Mouse (Mus musculus) spleen, embryonic (tissue): ENCODE measurements around the gene Tbkbp1.

Experiments
- CTCF ChIA-PET: fragments of 350-600 bp; sonication (Branson Sonifier 250); formaldehyde crosslinking; loops from one replicate; lab custom pipeline; 2022; lab: Charles Lee

Gene Tbkbp1

DNA sequence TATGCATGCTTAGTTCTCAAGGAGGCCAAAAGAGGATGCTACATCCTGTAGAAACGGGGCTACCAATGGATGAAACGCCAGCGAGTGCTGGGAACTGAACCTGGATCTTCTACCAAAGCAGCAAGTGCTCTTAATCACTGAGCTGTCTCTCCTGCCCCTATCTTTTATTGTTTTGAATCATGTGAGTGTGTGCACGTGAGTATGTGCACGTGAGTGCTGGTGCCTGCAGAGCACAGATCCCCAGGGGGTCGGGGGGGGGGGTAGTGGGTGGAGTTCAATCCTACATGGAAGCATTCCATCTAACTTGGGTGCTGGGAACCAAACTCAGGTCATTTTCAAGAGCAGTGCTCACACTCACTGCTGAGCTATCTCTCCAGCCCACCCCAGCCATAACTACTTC lies 64.9 kb downstream of the Tbkbp1 start:
- CTCF ChIA-PET, result interaction anchor here (0.7 kb wide), 1 partner anchor 30 kb away, joined by 4 read pairs; no protein-coding TSS in a partner anchor
